In genomic region chr10:5437766-5438165, GRCm38 (mm10) we compare ENCODE assay signal across 27 mouse cellular contexts.
"Had no signal": no experiment of that assay in that cellular context is flagged by ENCODE, and none has a peak within 500 bp of the region (broad histone marks: within the 10 kb centered on the region; RNA-seq: fewer than 3 reads in every experiment).

No protein-coding gene starts in this region.

- ATAC-seq: hindbrain, postnatal 0 days; intestine, embryonic 16.5 days had no signal

- H3K36me3 ChIP-seq: heart, embryonic 10.5 days; heart, embryonic 12.5 days; hindbrain, embryonic 10.5 days; hindbrain, embryonic 12.5 days; kidney, embryonic 15.5 days; limb, embryonic 10.5 days; limb, embryonic 12.5 days; liver, embryonic 13.5 days had no signal

- H3K4me3 ChIP-seq: gastrocnemius, adult 2 months; heart, embryonic 10.5 days; heart, embryonic 12.5 days; hindbrain, embryonic 10.5 days; hindbrain, embryonic 12.5 days; kidney, embryonic 15.5 days; layer of hippocampus, adult 2 months; left cerebral cortex, adult 2 months; limb, embryonic 10.5 days; limb, embryonic 12.5 days; liver, embryonic 13.5 days had no signal

- H3K9me3 ChIP-seq: heart, embryonic 10.5 days; heart, embryonic 12.5 days; hindbrain, embryonic 10.5 days; hindbrain, embryonic 12.5 days; kidney, embryonic 15.5 days; limb, embryonic 10.5 days; limb, embryonic 12.5 days; liver, embryonic 13.5 days had no signal

- H3K27me3 ChIP-seq: heart, embryonic 12.5 days; hindbrain, embryonic 12.5 days; kidney, embryonic 15.5 days; limb, embryonic 12.5 days; liver, embryonic 13.5 days had no signal

- H3K4me2 ChIP-seq: heart, embryonic 12.5 days; hindbrain, embryonic 12.5 days; hindbrain, embryonic 14.5 days; kidney, embryonic 15.5 days; limb, embryonic 12.5 days; liver, embryonic 11.5 days; liver, embryonic 13.5 days had no signal

- H3K9ac ChIP-seq: heart, embryonic 12.5 days; hindbrain, embryonic 12.5 days; hindbrain, embryonic 14.5 days; kidney, embryonic 15.5 days; limb, embryonic 12.5 days; liver, embryonic 13.5 days had no signal

- H3K4me1 ChIP-seq: heart, embryonic 10.5 days; heart, embryonic 12.5 days; hindbrain, embryonic 10.5 days; hindbrain, embryonic 12.5 days; kidney, embryonic 15.5 days; limb, embryonic 10.5 days; limb, embryonic 12.5 days; liver, embryonic 13.5 days had no signal

- DNase-seq: gastrocnemius, adult 2 months; gastrocnemius, postnatal 10 days; gastrocnemius, postnatal 25 days; heart, adult 18-20 months; heart, postnatal 10 days; heart, postnatal 4 days; kidney, adult 11 months; kidney, adult 2 months; kidney, adult 9 months; kidney, postnatal 14 days; kidney, postnatal 36 days; liver; liver, embryonic 13.5 days had no signal

- H3K27ac ChIP-seq: gastrocnemius, adult 2 months; heart, embryonic 10.5 days; hindbrain, embryonic 10.5 days; hindbrain, embryonic 12.5 days; hindbrain, embryonic 14.5 days; hindbrain, postnatal 0 days; kidney, embryonic 15.5 days; kidney, postnatal 0 days; layer of hippocampus, adult 2 months; limb, embryonic 10.5 days; limb, embryonic 12.5 days; liver, embryonic 13.5 days had no signal
